Mouse (Mus musculus): ENCODE data around the gene Nt5c. TPM values are rescaled to one million over a fixed set of nuclear protein-coding genes. Genes with fewer than 3 reads are reported as not detected.
"Not testable (repeated sequence)": the region's sequence is repeated elsewhere in the genome, so short reads cannot be mapped to it uniquely, and the experiment has no call there.

Nt5c gene
- polyA plus RNA-seq, 1 experiment from 2014 or later, result 174 TPM

DNA sequence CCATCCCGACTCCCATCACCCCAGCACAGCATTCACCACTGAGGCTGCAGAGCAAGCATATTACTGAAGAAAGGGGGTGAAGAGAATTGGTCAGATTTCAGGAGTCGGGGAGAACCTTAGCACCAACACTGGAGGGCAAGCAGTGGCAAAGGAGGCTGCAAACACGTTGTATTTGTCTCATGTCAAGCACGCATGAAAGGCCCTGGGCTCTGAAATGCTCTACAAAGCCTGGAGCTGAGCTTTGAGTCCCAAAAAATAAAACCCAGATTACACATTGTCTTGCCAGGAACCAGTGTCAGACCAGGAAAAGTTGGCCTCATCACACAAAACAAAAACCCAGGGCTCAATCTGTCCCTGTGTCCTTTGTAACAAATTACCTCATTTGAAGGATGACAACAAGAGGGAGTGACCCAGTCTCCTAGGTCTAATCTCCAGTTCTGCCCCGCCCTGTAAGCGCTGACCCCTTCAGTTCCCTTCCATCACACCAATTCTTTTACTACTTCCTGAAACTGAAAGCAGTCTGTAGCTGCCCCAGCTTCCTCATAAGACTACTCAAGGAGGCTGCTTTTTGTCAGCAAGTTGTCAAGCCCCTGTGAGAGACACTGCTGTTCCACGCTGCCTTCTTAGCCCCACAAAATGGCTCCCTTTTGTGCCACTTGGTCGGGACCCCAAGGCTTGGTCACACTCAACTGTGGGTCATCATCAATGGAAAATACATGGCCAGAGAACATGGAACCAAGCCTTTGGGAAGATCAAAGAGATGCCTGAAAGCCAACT is 20.9 kb upstream of the Nt5c start:
- ATAC-seq, result peak; percentile 10; the same call in 1 of the 2 replicates
- H3K9ac ChIP-seq (ENCODE audit: low read depth, low read length), result peak overlapping the region; percentile 98
- peak overlapping the region; percentile 98 for H3K4me3 ChIP-seq (ENCODE audit: low read length)
- H3K4me1 ChIP-seq (ENCODE audit: control insufficient read depth, insufficient read depth, low read length), result peaks cover 42% of the 10 kb centered on the region
- 14% methylated on average over 8 of the region's 8 CpGs for WGBS
- peak overlapping the region; percentile 85 for H3K27ac ChIP-seq (ENCODE audit: low read length)
- H3K27me3 ChIP-seq (replicated peaks; ENCODE audit: control insufficient read depth, insufficient read depth, low read length), result no peaks in the 10 kb centered on the region
- no peaks in the 10 kb centered on the region for H3K9me3 ChIP-seq (ENCODE audit: control insufficient read depth, low read length)
- no peaks in the 10 kb centered on the region for H3K36me3 ChIP-seq (ENCODE audit: control insufficient read depth, insufficient read depth, low read length)
- peak overlapping the region; percentile 52 for H3K4me2 ChIP-seq (ENCODE audit: low read depth, low read length)

DNA sequence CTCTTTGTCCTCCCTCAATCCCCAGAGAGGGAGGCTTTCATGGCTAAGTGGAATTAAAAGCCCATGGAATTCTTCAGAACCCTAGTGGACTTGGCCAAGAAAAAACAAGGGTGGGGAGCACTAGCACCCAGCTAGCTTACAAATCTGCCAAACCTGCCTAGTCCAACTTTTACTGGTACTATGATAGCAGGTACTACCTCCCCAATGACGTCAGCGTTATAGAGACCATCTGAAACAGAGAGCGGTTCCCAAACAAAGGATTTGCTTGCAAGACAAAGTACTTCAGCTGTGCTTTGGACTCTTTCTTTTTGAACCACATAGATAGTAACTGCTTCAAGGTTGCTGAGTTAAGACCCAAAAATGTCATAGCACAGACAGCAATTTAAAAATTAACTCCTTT is 20.3 kb upstream of the Nt5c start:
- no peaks in the 10 kb centered on the region for H3K9me3 ChIP-seq (ENCODE audit: control insufficient read depth, low read length)
- no peaks in the 10 kb centered on the region for H3K27me3 ChIP-seq (replicated peaks; ENCODE audit: control insufficient read depth, insufficient read depth, low read length)
- ATAC-seq, result no peak
- 30% methylated on average over 3 of the region's 3 CpGs for WGBS
- H3K4me2 ChIP-seq (ENCODE audit: low read depth, low read length), result peak overlapping the region; percentile 52
- peak overlapping the region; percentile 8 for H3K27ac ChIP-seq (ENCODE audit: low read length)
- H3K4me3 ChIP-seq (ENCODE audit: low read length), result peak overlapping the region; percentile 98
- peaks cover 43% of the 10 kb centered on the region for H3K4me1 ChIP-seq (ENCODE audit: control insufficient read depth, insufficient read depth, low read length)
- H3K9ac ChIP-seq (ENCODE audit: low read depth, low read length), result peak overlapping the region; percentile 98
- no peaks in the 10 kb centered on the region for H3K36me3 ChIP-seq (ENCODE audit: control insufficient read depth, insufficient read depth, low read length)

DNA sequence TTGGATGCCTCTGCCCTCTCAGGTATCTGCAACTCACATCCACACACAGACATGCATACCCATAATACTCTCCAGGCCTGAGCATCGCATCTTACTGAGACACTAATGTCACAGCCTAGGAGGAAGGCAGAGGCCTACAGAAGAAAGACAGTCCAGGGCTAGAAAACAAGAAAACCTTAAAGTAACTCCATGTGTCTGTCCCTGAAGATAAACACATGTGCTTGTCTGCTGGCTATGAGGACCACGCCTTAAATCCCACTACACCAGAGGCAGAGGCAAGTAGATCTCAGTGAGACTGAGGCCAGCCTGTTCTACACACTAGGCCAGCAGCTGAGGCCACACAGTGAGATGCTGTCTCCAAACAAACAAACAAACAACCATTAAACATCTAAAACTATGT is 19.5 kb upstream of the Nt5c start:
- H3K27ac ChIP-seq (ENCODE audit: low read length), result peak overlapping the region; percentile 16; the same call in 1 of the 2 replicates
- no peaks in the 10 kb centered on the region for H3K36me3 ChIP-seq (ENCODE audit: control insufficient read depth, insufficient read depth, low read length)
- H3K27me3 ChIP-seq (replicated peaks; ENCODE audit: control insufficient read depth, insufficient read depth, low read length), result no peaks in the 10 kb centered on the region
- 44% methylated on average over 2 of the region's 2 CpGs for WGBS
- H3K4me3 ChIP-seq (ENCODE audit: low read length), result peak overlapping the region; percentile 98
- no peaks in the 10 kb centered on the region for H3K9me3 ChIP-seq (ENCODE audit: control insufficient read depth, low read length)
- ATAC-seq, result no peak
- H3K4me1 ChIP-seq (ENCODE audit: control insufficient read depth, insufficient read depth, low read length), result peaks cover 43% of the 10 kb centered on the region
- peak overlapping the region; percentile 98 for H3K9ac ChIP-seq (ENCODE audit: low read depth, low read length)
- H3K4me2 ChIP-seq (ENCODE audit: low read depth, low read length), result peak overlapping the region; percentile 52

DNA sequence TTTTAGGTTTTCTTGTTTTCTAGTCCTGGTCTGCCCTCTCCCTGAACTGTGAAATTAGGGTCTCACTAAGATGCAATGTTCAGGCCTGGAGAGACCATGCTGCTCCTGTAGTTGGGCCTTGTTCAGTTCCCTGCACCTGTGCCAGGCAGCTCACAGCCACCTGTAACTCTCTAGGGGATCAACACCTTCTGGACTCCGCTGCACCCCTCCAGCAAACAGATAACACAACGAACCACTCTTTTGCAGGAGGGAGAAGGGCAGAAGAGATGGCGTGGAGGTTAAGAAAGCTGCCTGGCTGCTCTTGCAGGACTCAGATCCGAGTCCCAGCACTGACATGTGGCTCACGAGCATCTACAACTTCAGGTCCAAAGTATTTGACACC is 18.8 kb upstream of the Nt5c start:
- Histone ChIP-seq H3K4me3 (ENCODE audit: low read length) (peak overlapping the region; percentile 30; the same call in 1 of the 2 replicates), H3K36me3 (ENCODE audit: control insufficient read depth, insufficient read depth, low read length) (no peaks in the 10 kb centered on the region), H3K4me2 (ENCODE audit: low read depth, low read length) (peak overlapping the region; percentile 52), H3K27ac (ENCODE audit: low read length) (peak overlapping the region; percentile 92), H3K27me3 (replicated peaks; ENCODE audit: control insufficient read depth, insufficient read depth, low read length) (no peaks in the 10 kb centered on the region), H3K9ac (ENCODE audit: low read depth, low read length) (peak overlapping the region; percentile 98), H3K4me1 (ENCODE audit: control insufficient read depth, insufficient read depth, low read length) (peaks cover 46% of the 10 kb centered on the region), H3K9me3 (ENCODE audit: control insufficient read depth, low read length) (no peaks in the 10 kb centered on the region)
- ATAC-seq, result no peak
- 44% methylated on average over 5 of the region's 5 CpGs for WGBS

DNA sequence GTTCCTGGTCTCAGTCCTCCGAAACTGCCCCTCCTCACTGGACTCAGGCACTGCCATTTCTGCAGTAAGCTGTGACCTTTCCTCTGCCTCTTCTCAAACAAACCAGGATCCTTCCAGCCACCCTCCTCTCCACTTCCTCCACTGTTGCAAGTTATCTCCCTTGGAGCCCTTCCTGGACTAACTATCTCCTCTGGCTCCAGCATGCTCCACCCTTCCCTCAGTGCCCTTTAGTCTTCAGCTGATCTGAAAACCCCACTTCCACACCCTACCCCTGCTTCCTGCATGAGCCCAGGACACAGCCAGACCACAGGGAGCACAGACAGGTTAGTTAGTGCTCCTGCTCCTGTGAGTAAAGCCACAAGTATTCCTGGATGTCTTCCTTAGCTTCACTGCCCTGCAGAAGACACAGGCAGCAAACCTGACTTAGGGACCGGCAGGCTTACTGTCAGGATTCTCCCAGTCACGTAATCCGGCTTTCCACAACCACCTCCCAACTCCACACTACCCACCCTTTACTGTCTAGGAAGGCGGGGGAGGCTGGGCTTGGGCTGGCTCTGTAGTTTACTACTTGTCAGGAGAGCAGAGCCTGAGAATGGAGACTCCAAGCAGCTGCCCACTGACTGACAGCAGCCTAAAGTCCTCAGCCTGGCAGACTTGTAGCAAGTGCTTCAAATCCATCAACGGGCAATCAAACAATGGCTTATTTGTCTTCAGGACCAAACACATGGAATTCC is 18.3 kb upstream of the Nt5c start:
- H3K27ac ChIP-seq (ENCODE audit: low read length), result peak overlapping the region; percentile 92
- peak overlapping the region; percentile 30 for H3K4me3 ChIP-seq (ENCODE audit: low read length)
- no peaks in the 10 kb centered on the region for H3K9me3 ChIP-seq (ENCODE audit: control insufficient read depth, low read length)
- peak overlapping the region; percentile 98 for H3K9ac ChIP-seq (ENCODE audit: low read depth, low read length)
- peak overlapping the region; percentile 52 for H3K4me2 ChIP-seq (ENCODE audit: low read depth, low read length)
- ATAC-seq, result peak; percentile 69
- no peaks in the 10 kb centered on the region for H3K27me3 ChIP-seq (replicated peaks; ENCODE audit: control insufficient read depth, insufficient read depth, low read length)
- peaks cover 46% of the 10 kb centered on the region for H3K4me1 ChIP-seq (ENCODE audit: control insufficient read depth, insufficient read depth, low read length)
- 28% methylated on average over 6 of the region's 6 CpGs for WGBS
- H3K36me3 ChIP-seq (ENCODE audit: control insufficient read depth, insufficient read depth, low read length), result no peaks in the 10 kb centered on the region

DNA sequence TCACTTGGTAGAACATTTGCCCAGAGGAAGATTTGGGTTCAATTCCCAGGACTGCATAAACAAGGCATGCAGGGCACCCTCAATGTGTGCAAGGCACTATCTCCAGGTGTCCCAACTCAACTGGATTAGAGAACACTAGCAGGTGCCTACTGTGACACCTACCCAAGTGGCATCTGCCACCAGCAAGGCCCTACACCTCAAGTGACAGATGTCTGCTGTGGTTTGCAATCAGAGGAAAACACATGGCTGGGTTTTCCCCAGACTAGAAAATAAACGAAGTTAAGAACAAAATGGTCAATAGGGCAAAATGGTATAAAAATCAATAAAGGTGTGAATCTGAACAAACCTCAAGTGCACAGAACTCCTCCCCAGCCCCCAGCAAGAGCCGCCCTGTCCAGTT is 16.4 kb upstream of the Nt5c start:
- no peak for ATAC-seq
- H3K36me3 ChIP-seq (ENCODE audit: control insufficient read depth, insufficient read depth, low read length), result no peaks in the 10 kb centered on the region
- H3K27me3 ChIP-seq (replicated peaks; ENCODE audit: control insufficient read depth, insufficient read depth, low read length), result no peaks in the 10 kb centered on the region
- H3K4me1 ChIP-seq (ENCODE audit: control insufficient read depth, insufficient read depth, low read length), result peaks cover 46% of the 10 kb centered on the region
- no peak overlapping the region for H3K4me2 ChIP-seq (ENCODE audit: low read depth, low read length)
- no peak overlapping the region for H3K9ac ChIP-seq (ENCODE audit: low read depth, low read length)
- no peaks in the 10 kb centered on the region for H3K9me3 ChIP-seq (ENCODE audit: control insufficient read depth, low read length)
- H3K27ac ChIP-seq (ENCODE audit: low read length), result peak overlapping the region; percentile 10; the same call in 1 of the 2 replicates
- H3K4me3 ChIP-seq (ENCODE audit: low read length), result no peak overlapping the region
- WGBS, result 70% methylated on average over 2 of the region's 2 CpGs

DNA sequence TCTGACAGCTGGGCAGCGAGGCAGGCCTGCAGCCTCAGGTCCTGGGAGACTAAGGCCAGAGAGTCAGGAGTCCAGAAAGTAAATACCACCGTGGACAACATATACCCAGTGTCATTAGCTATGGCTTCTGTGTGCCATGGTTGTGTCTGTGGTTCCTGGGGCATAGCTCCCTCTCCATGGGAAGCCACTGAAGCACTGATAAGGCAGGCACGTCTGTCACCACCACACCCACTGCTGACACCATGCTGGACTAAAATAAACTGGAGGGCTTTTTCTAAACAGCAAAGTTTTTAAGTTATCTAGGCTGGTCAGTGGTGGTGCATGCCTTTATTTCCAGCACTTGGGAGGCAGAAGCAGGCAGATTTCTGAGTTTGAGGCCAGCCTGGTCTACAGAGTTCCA is 14.9 kb upstream of the Nt5c start:
- no peak overlapping the region for H3K9ac ChIP-seq (ENCODE audit: low read depth, low read length)
- H3K4me3 ChIP-seq (ENCODE audit: low read length), result no peak overlapping the region
- no peak overlapping the region for H3K4me2 ChIP-seq (ENCODE audit: low read depth, low read length)
- no peaks in the 10 kb centered on the region for H3K9me3 ChIP-seq (ENCODE audit: control insufficient read depth, low read length)
- H3K27ac ChIP-seq (ENCODE audit: low read length), result no peak overlapping the region
- no peaks in the 10 kb centered on the region for H3K27me3 ChIP-seq (replicated peaks; ENCODE audit: control insufficient read depth, insufficient read depth, low read length)
- no peak for ATAC-seq
- WGBS, result 61% methylated on average over 3 of the region's 3 CpGs
- peaks cover 5% of the 10 kb centered on the region; the same call in 1 of the 2 replicates for H3K36me3 ChIP-seq (ENCODE audit: control insufficient read depth, insufficient read depth, low read length)
- H3K4me1 ChIP-seq (ENCODE audit: control insufficient read depth, insufficient read depth, low read length), result peaks cover 35% of the 10 kb centered on the region

DNA sequence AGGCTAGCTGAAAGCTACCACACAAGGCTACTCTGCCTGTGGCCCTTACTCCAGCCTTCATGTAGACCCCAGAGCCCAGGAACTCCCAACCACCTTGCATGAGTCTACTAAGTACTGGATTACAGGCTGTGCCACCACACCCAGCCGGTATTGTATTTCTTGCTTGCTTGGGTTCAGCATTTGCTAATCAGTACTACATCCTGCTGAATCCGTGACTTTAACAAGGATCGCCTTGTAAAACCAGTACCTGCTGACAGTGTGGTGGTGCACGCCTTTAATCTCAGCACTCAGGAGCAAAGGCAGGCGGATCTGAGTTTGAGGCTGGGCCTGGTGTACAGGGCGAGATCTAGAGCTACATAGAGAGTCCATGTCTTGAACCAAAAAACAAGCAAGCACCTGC is 11.0 kb upstream of the Nt5c start:
- Histone ChIP-seq H3K9me3 (ENCODE audit: control insufficient read depth, low read length) (no peaks in the 10 kb centered on the region), H3K27ac (ENCODE audit: low read length) (no peak overlapping the region), H3K4me2 (ENCODE audit: low read depth, low read length) (no peak overlapping the region), H3K36me3 (ENCODE audit: control insufficient read depth, insufficient read depth, low read length) (peaks cover 17% of the 10 kb centered on the region), H3K4me3 (ENCODE audit: low read length) (no peak overlapping the region), H3K27me3 (replicated peaks; ENCODE audit: control insufficient read depth, insufficient read depth, low read length) (no peaks in the 10 kb centered on the region), H3K9ac (ENCODE audit: low read depth, low read length) (no peak overlapping the region), H3K4me1 (ENCODE audit: control insufficient read depth, insufficient read depth, low read length) (peaks cover 5% of the 10 kb centered on the region)
- no peak for ATAC-seq
- WGBS, result 96% methylated on average over 6 of the region's 6 CpGs

DNA sequence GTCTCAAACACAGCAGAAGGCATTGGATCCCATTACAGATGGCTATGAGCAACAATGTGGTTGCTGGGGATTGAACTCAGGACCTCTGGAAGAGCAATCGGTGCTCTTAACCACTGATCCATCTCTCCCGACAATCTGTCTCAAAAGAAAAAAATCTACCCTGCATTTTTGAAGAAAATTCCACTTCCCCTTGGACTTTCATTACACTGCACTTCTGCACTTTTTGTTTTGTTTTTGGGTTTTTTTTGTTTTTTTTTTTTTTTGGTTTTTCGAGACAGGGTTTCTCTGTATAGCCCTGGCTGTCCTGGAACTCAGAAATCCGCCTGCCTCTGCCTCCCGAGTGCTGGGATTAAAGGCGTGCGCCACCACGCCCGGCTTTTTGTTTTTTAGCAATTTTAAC is 4.9 kb upstream of the Nt5c start:
- H3K27ac ChIP-seq (ENCODE audit: low read length); H3K4me3 ChIP-seq (ENCODE audit: low read length); ATAC-seq; H3K9ac ChIP-seq (ENCODE audit: low read depth, low read length); H3K27me3 ChIP-seq (replicated peaks; ENCODE audit: control insufficient read depth, insufficient read depth, low read length); H3K9me3 ChIP-seq (ENCODE audit: control insufficient read depth, low read length); H3K4me2 ChIP-seq (ENCODE audit: low read depth, low read length); H3K4me1 ChIP-seq (ENCODE audit: control insufficient read depth, insufficient read depth, low read length): not testable (repeated sequence)
- WGBS, result 90% methylated on average over 9 of the region's 9 CpGs
- H3K36me3 ChIP-seq (ENCODE audit: control insufficient read depth, insufficient read depth, low read length), result peaks cover 11% of the 10 kb centered on the region; the same call in 1 of the 2 replicates

All from intestine, embryonic 16.5 days (tissue).